Mouse (Mus musculus) lung, postnatal 0 days (tissue): ENCODE measurements around the gene Musk. TPM values are rescaled to one million over a fixed set of nuclear protein-coding genes. Genes with fewer than 3 reads are reported as not detected.

Experiments used
- ATAC-seq: fragments of 200-750 bp; cut with Nextera tagmentation; 2 replicates; pipeline ENCODE4 v1.8.0; 2017; ENCODE audit warnings: moderate library complexity
- DNase-seq: peaks from one replicate; pipeline ENCODE4 v3.0.0-alpha.2; 2016; ENCODE audit warnings: low spot score
- H3K27ac ChIP-seq: fragments of 300-500 bp; sonication (generic); 2 replicates; pipeline ENCODE4 v1.5.1; 2014; ENCODE audit warnings: antibody characterized with exemption, mild to moderate bottlenecking, low read length, mixed read lengths
- H3K27me3 ChIP-seq: fragments of 300-500 bp; sonication (generic); replicated peaks from 2 replicates; pipeline ENCODE4 v1.6.1; 2014; ENCODE audit warnings: low read length, mixed read lengths; ENCODE audit not compliant: insufficient read depth
- H3K36me3 ChIP-seq: fragments of 300-500 bp; sonication (generic); 2 replicates; pipeline ENCODE4 v1.6.1; 2014; ENCODE audit warnings: low read length, mixed read lengths; ENCODE audit not compliant: insufficient read depth
- H3K4me1 ChIP-seq: fragments of 300-500 bp; sonication (generic); 2 replicates; pipeline ENCODE4 v1.6.1; 2014; ENCODE audit warnings: antibody characterized with exemption, low read depth, low read length, mixed read lengths; ENCODE audit not compliant: insufficient read depth
- H3K4me2 ChIP-seq: fragments of 300-500 bp; sonication (generic); replicated peaks from 2 replicates; pipeline ENCODE4 v1.6.1; 2014; ENCODE audit warnings: low read depth, mild to moderate bottlenecking, low read length, moderate library complexity, mixed read lengths
- H3K4me3 ChIP-seq: fragments of 300-500 bp; sonication (generic); 2 replicates; pipeline ENCODE4 v1.5.1; 2014; ENCODE audit warnings: low read depth, low read length
- H3K9ac ChIP-seq: fragments of 300-500 bp; sonication (generic); replicated peaks from 2 replicates; pipeline ENCODE4 v1.6.1; 2014; ENCODE audit warnings: low read depth, mild to moderate bottlenecking
- H3K9me3 ChIP-seq: fragments of 300-500 bp; sonication (generic); 2 replicates; pipeline ENCODE4 v1.6.1; 2016; ENCODE audit warnings: low read length, mixed read lengths
- CTCF ChIP-seq: IDR thresholded peaks from 2 replicates; pipeline ENCODE4 v1.5.1; 2016; ENCODE audit warnings: antibody characterized with exemption, mild to moderate bottlenecking
- EP300 ChIP-seq: IDR thresholded peaks from 2 replicates; pipeline ENCODE4 v1.6.1; 2016; ENCODE audit warnings: antibody characterized with exemption, mild to moderate bottlenecking, control low read depth
- WGBS: fragments of 180-500 bp; shearing (Covaris S2); extraction: QIAGEN DNeasy Blood & Tissue Kit; methylation state at CpG from one replicate; pipeline ENCODE4 v1.1.7; 2014; 5-methylcytosine and 5-hydroxymethylcytosine counted together
- polyA plus RNA-seq: library from polyadenylated mRNA; unstranded; fragments of >200 nt; fragmentation: Nextera tagmentation; extraction: Ambion mirVana; gene quantifications from 2 replicates; pipeline ENCODE4 v1.2.1, GENCODE M21; 2015

Gene Musk
- polyA plus RNA-seq, 1 experiment from 2014 or later = not detected

- Histone ChIP-seq H3K27ac (no peak overlapping the region), H3K4me3 (no peak overlapping the region), H3K9ac (no peak overlapping the region), H3K27me3 (no peaks in the 10 kb centered on the region), H3K9me3 (no peaks in the 10 kb centered on the region), H3K4me1 (no peaks in the 10 kb centered on the region), H3K4me2 (no peak overlapping the region), H3K36me3 (no peaks in the 10 kb centered on the region)
- 68% methylated on average over 4 of the region's 4 CpGs for WGBS
- TF ChIP-seq EP300 = no peak
- no peak for TF ChIP-seq CTCF
- ATAC-seq = no peak
- no peak for DNase-seq
These were observed 44.3 kb downstream of the Musk start for GRCm38 (mm10) chr4:58330016-58330415.

GRCm38 (mm10) chr4:58330864-58331638 is 45.3 kb downstream of the Musk start:
- WGBS = 67% methylated on average over 10 of the region's 10 CpGs
- no peak overlapping the region for H3K4me2 ChIP-seq
- no peak overlapping the region for H3K4me3 ChIP-seq
- H3K9me3 ChIP-seq = no peaks in the 10 kb centered on the region
- no peaks in the 10 kb centered on the region for H3K36me3 ChIP-seq
- ATAC-seq (peak; percentile 89), DNase-seq (peak; percentile 91)
- H3K9ac ChIP-seq = no peak overlapping the region
- no peaks in the 10 kb centered on the region for H3K27me3 ChIP-seq
- peak; percentile 91 for TF ChIP-seq EP300
- no peak for TF ChIP-seq CTCF
- no peaks in the 10 kb centered on the region for H3K4me1 ChIP-seq
- H3K27ac ChIP-seq = no peak overlapping the region; the same call in 1 of the 2 replicates

GRCm38 (mm10) chr4:58332394-58332793 is 46.6 kb downstream of the Musk start:
- H3K4me3 ChIP-seq = no peak overlapping the region
- no peak overlapping the region for H3K4me2 ChIP-seq
- H3K27me3 ChIP-seq = no peaks in the 10 kb centered on the region
- ATAC-seq (peak; percentile 35; the same call in 1 of the 2 replicates), DNase-seq (peak; percentile 74)
- TF ChIP-seq EP300 (no peak), CTCF (no peak)
- no peaks in the 10 kb centered on the region for H3K9me3 ChIP-seq
- no peak overlapping the region for H3K27ac ChIP-seq
- H3K4me1 ChIP-seq = no peaks in the 10 kb centered on the region
- no peaks in the 10 kb centered on the region for H3K36me3 ChIP-seq
- H3K9ac ChIP-seq = no peak overlapping the region
- WGBS = 40% methylated on average over 3 of the region's 3 CpGs

GRCm38 (mm10) chr4:58336227-58336626 is 50.5 kb downstream of the Musk start:
- Histone ChIP-seq H3K36me3 (no peaks in the 10 kb centered on the region), H3K27me3 (no peaks in the 10 kb centered on the region), H3K9ac (no peak overlapping the region), H3K4me2 (no peak overlapping the region), H3K27ac (no peak overlapping the region), H3K9me3 (no peaks in the 10 kb centered on the region), H3K4me1 (no peaks in the 10 kb centered on the region), H3K4me3 (no peak overlapping the region)
- 69% methylated on average over 2 of the region's 2 CpGs for WGBS
- DNase-seq = no peak
- TF ChIP-seq CTCF (no peak), EP300 (no peak)
- ATAC-seq = no peak

- no peaks in the 10 kb centered on the region for H3K36me3 ChIP-seq
- no peak overlapping the region for H3K4me2 ChIP-seq
- WGBS = 27% methylated on average over 3 of the region's 3 CpGs
- ATAC-seq = no peak
- no peak overlapping the region for H3K27ac ChIP-seq
- no peaks in the 10 kb centered on the region for H3K9me3 ChIP-seq
- no peak overlapping the region for H3K9ac ChIP-seq
- H3K4me3 ChIP-seq = no peak overlapping the region
- no peaks in the 10 kb centered on the region for H3K4me1 ChIP-seq
- no peaks in the 10 kb centered on the region for H3K27me3 ChIP-seq
- no peak for DNase-seq
- TF ChIP-seq CTCF (no peak), EP300 (no peak)
These were observed 53.5 kb downstream of the Musk start for GRCm38 (mm10) chr4:58339226-58339625.

GRCm38 (mm10) chr4:58350206-58350605 is 64.4 kb downstream of the Musk start:
- TF ChIP-seq CTCF (no peak), EP300 (no peak)
- 76% methylated on average over 7 of the region's 7 CpGs for WGBS
- no peak overlapping the region for H3K9ac ChIP-seq
- H3K27ac ChIP-seq = no peak overlapping the region
- H3K4me1 ChIP-seq = no peaks in the 10 kb centered on the region
- DNase-seq (no peak), ATAC-seq (no peak)
- H3K27me3 ChIP-seq = no peaks in the 10 kb centered on the region
- H3K9me3 ChIP-seq = no peaks in the 10 kb centered on the region
- no peak overlapping the region for H3K4me3 ChIP-seq
- H3K36me3 ChIP-seq = no peaks in the 10 kb centered on the region
- no peak overlapping the region for H3K4me2 ChIP-seq

- DNase-seq (no peak), ATAC-seq (no peak)
- no peaks in the 10 kb centered on the region for H3K4me1 ChIP-seq
- H3K4me3 ChIP-seq = no peak overlapping the region
- TF ChIP-seq EP300 (no peak), CTCF (no peak)
- H3K27ac ChIP-seq = no peak overlapping the region
- no peaks in the 10 kb centered on the region for H3K36me3 ChIP-seq
- WGBS = 49% methylated on average over 10 of the region's 10 CpGs
- H3K4me2 ChIP-seq = no peak overlapping the region
- no peaks in the 10 kb centered on the region for H3K27me3 ChIP-seq
- no peak overlapping the region for H3K9ac ChIP-seq
- H3K9me3 ChIP-seq = no peaks in the 10 kb centered on the region
These were observed 65.4 kb downstream of the Musk start for GRCm38 (mm10) chr4:58351165-58351564.
